Mouse (Mus musculus) CH12.LX (cell line): Measurements from ENCODE around the gene Cldn19. TPM values are rescaled to one million over a fixed set of nuclear protein-coding genes. Genes with fewer than 3 reads are reported as not detected.

Source experiments
- DNase-seq: peaks from one replicate; pipeline ENCODE4 v3.0.0-alpha.2; 2013; ENCODE audit errors: extremely low read depth
- H3K27ac ChIP-seq: 2 replicates; pipeline ENCODE4 v1.5.1; 2012; ENCODE audit warnings: low read depth, mild to moderate bottlenecking, control low read depth, moderate library complexity; ENCODE audit not compliant: insufficient read depth
- H3K27me3 ChIP-seq: replicated peaks from 2 replicates; pipeline ENCODE3; 2012; ENCODE audit warnings: inconsistent platforms
- H3K36me3 ChIP-seq, 2 experiments: replicated peaks in 1 of 2; 2 replicates each; pipeline versions ENCODE3 to v1.6.1; 2012; ENCODE audit warnings: inconsistent platforms in 1 of 2, low read length in 1 of 2, mild to moderate bottlenecking in 1 of 2, mixed read lengths in 1 of 2, moderate library complexity in 1 of 2; ENCODE audit not compliant: control insufficient read depth in 1 of 2, insufficient read depth in 1 of 2
- H3K4me1 ChIP-seq, 2 experiments: 2 replicates each; pipeline ENCODE4 v1.6.1; 2012; ENCODE audit warnings: inconsistent platforms in 1 of 2, moderate library complexity in 1 of 2; ENCODE audit not compliant: insufficient read depth in 2 of 2, control insufficient read depth in 1 of 2
- H3K4me2 ChIP-seq: 2 replicates; pipeline ENCODE4 v1.6.1; 2012; ENCODE audit warnings: low read depth, mild to moderate bottlenecking, control low read depth; ENCODE audit not compliant: poor library complexity, insufficient read depth, severe bottlenecking
- H3K4me3 ChIP-seq, 3 experiments: fragments of 150-350 bp in 1 of 3; sonication (generic) in 1 of 3; replicated peaks in 1 of 3; 2 replicates each; pipeline versions ENCODE3 to v1.5.1; 2011 to 2012; ENCODE audit warnings: low read depth in 2 of 3, low read length in 2 of 3, mild to moderate bottlenecking in 2 of 3, moderate library complexity in 2 of 3, control low read depth in 1 of 3, improper control_type of control experiment in 1 of 3, inconsistent platforms in 1 of 3, mixed read lengths in 1 of 3; ENCODE audit not compliant: poor library complexity in 1 of 3
- H3K79me2 ChIP-seq: replicated peaks from 2 replicates; pipeline ENCODE4 v1.6.1; 2012; ENCODE audit warnings: mild to moderate bottlenecking, moderate library complexity; ENCODE audit not compliant: control insufficient read depth, poor library complexity, insufficient read depth, severe bottlenecking; ENCODE audit errors: extremely low read depth
- H3K9ac ChIP-seq: 2 replicates; pipeline ENCODE4 v1.6.1; 2012; ENCODE audit warnings: low read depth, mild to moderate bottlenecking, control low read depth, moderate library complexity; ENCODE audit not compliant: insufficient read depth
- H3K9me3 ChIP-seq: replicated peaks from 2 replicates; pipeline ENCODE3; 2012; ENCODE audit warnings: low read length, inconsistent platforms, mixed read lengths
- BHLHE40 ChIP-seq: IDR thresholded peaks from 2 replicates; pipeline ENCODE4 v1.6.1; 2011; ENCODE audit warnings: mild to moderate bottlenecking, low read depth, low read length, improper control_type of control experiment
- CHD1 ChIP-seq: IDR thresholded peaks from 2 replicates; pipeline ENCODE4 v1.6.1; 2012; ENCODE audit warnings: low read depth, low read length, improper control_type of control experiment, inconsistent platforms
- CHD2 ChIP-seq: IDR thresholded peaks from 2 replicates; pipeline ENCODE4 v1.6.1; 2011; ENCODE audit warnings: low read length, improper control_type of control experiment
- CTCF ChIP-seq, 2 experiments: IDR thresholded peaks in 1 of 2; conservative IDR thresholded peaks in 1 of 2; 2 replicates each; pipeline ENCODE4 v1.5.1; 2011 to 2012; ENCODE audit warnings: low read depth in 2 of 2, low read length in 2 of 2, improper control_type of control experiment in 1 of 2, inconsistent platforms in 1 of 2, mild to moderate bottlenecking in 1 of 2, moderate library complexity in 1 of 2
- E2F4 ChIP-seq: IDR thresholded peaks from 2 replicates; pipeline ENCODE4 v1.6.1; 2011; ENCODE audit warnings: low read depth, low read length, improper control_type of control experiment; ENCODE audit not compliant: insufficient replicate concordance
- ELF1 ChIP-seq: IDR thresholded peaks from 2 replicates; pipeline ENCODE4 v1.6.1; 2014; ENCODE audit warnings: low read depth, mild to moderate bottlenecking, inconsistent platforms, low read length, improper control_type of control experiment
- EP300 ChIP-seq: IDR thresholded peaks from 2 replicates; pipeline ENCODE4 v1.6.1; 2011; ENCODE audit warnings: low read length, improper control_type of control experiment
- HCFC1 ChIP-seq: IDR thresholded peaks from 2 replicates; pipeline ENCODE4 v1.6.1; 2012; ENCODE audit warnings: low read depth, mild to moderate bottlenecking, inconsistent platforms, low read length, improper control_type of control experiment
- IRF4 ChIP-seq: IDR thresholded peaks from 2 replicates; pipeline ENCODE4 v1.6.1; 2014; ENCODE audit warnings: low read depth, mild to moderate bottlenecking, inconsistent platforms, low read length, improper control_type of control experiment
- JUN ChIP-seq: IDR thresholded peaks from 2 replicates; pipeline ENCODE4 v1.6.1; 2011; ENCODE audit warnings: low read depth, mild to moderate bottlenecking, low read length, improper control_type of control experiment, moderate library complexity; ENCODE audit not compliant: insufficient read depth
- KAT2A ChIP-seq: IDR thresholded peaks from 2 replicates; pipeline ENCODE4 v1.6.1; 2012; ENCODE audit warnings: low read length, improper control_type of control experiment, inconsistent platforms; ENCODE audit not compliant: insufficient replicate concordance
- MAX ChIP-seq: IDR thresholded peaks from 2 replicates; pipeline ENCODE4 v1.6.1; 2011; ENCODE audit warnings: low read length, improper control_type of control experiment
- MAZ ChIP-seq: IDR thresholded peaks from 2 replicates; pipeline ENCODE4 v1.6.1; 2012; ENCODE audit warnings: low read depth, mild to moderate bottlenecking, inconsistent platforms, low read length, improper control_type of control experiment, moderate library complexity
- MEF2A ChIP-seq: IDR thresholded peaks from 2 replicates; pipeline ENCODE4 v1.6.1; 2014; ENCODE audit warnings: low read depth, mild to moderate bottlenecking, inconsistent platforms, low read length, improper control_type of control experiment, borderline replicate concordance
- MXI1 ChIP-seq: IDR thresholded peaks from 2 replicates; pipeline ENCODE4 v1.6.1; 2011; ENCODE audit warnings: mild to moderate bottlenecking, low read depth, low read length, improper control_type of control experiment
- MYC ChIP-seq: IDR thresholded peaks from 2 replicates; pipeline ENCODE4 v1.6.1; 2011; ENCODE audit warnings: low read depth, mild to moderate bottlenecking, improper control_type of control experiment, low read length
- NELFE ChIP-seq: IDR thresholded peaks from 2 replicates; pipeline ENCODE4 v1.6.1; 2011; ENCODE audit warnings: low read depth, low read length, improper control_type of control experiment
- NRF1 ChIP-seq: IDR thresholded peaks from 2 replicates; pipeline ENCODE4 v1.6.1; 2014; ENCODE audit warnings: low read depth, mild to moderate bottlenecking, inconsistent platforms, low read length, improper control_type of control experiment, moderate library complexity
- PAX5 ChIP-seq: IDR thresholded peaks from 2 replicates; pipeline ENCODE4 v1.6.1; 2012; ENCODE audit warnings: low read length, inconsistent platforms, mixed read lengths
- POLR2A ChIP-seq: IDR thresholded peaks from 2 replicates; pipeline ENCODE4 v1.6.1; 2011; ENCODE audit warnings: low read depth, mild to moderate bottlenecking, improper control_type of control experiment, low read length
- POLR2AphosphoS2 ChIP-seq: IDR thresholded peaks from 2 replicates; pipeline ENCODE4 v1.6.1; 2011; ENCODE audit warnings: low read depth, low read length, improper control_type of control experiment
- RAD21 ChIP-seq: IDR thresholded peaks from 2 replicates; pipeline ENCODE4 v1.6.1; 2011; ENCODE audit warnings: low read depth, mild to moderate bottlenecking, low read length, improper control_type of control experiment, moderate library complexity
- SIN3A ChIP-seq: IDR thresholded peaks from 2 replicates; pipeline ENCODE4 v1.6.1; 2012; ENCODE audit warnings: low read length, improper control_type of control experiment, inconsistent platforms
- SMC3 ChIP-seq: IDR thresholded peaks from 2 replicates; pipeline ENCODE4 v1.6.1; 2011; ENCODE audit warnings: low read depth, low read length, improper control_type of control experiment
- TBP ChIP-seq: conservative IDR thresholded peaks from 2 replicates; pipeline ENCODE4 v1.6.1; 2011; ENCODE audit warnings: low read depth, low read length, improper control_type of control experiment
- TCF12 ChIP-seq: IDR thresholded peaks from 2 replicates; pipeline ENCODE4 v1.6.1; 2014; ENCODE audit warnings: low read depth, mild to moderate bottlenecking, inconsistent platforms, low read length, improper control_type of control experiment
- UBTF ChIP-seq: IDR thresholded peaks from 2 replicates; pipeline ENCODE4 v1.6.1; 2012; ENCODE audit warnings: low read depth, mild to moderate bottlenecking, inconsistent platforms, low read length, improper control_type of control experiment, moderate library complexity
- USF1 ChIP-seq: IDR thresholded peaks from 2 replicates; pipeline ENCODE4 v1.6.1; 2014; ENCODE audit warnings: low read depth, mild to moderate bottlenecking, inconsistent platforms, low read length, improper control_type of control experiment
- USF2 ChIP-seq: conservative IDR thresholded peaks from 2 replicates; pipeline ENCODE4 v1.6.1; 2011; ENCODE audit warnings: low read depth, low read length, improper control_type of control experiment
- ZC3H11A ChIP-seq: IDR thresholded peaks from 2 replicates; pipeline ENCODE4 v1.6.1; 2012; ENCODE audit warnings: low read depth, mild to moderate bottlenecking, inconsistent platforms, low read length, improper control_type of control experiment
- ZKSCAN1 ChIP-seq: IDR thresholded peaks from 2 replicates; pipeline ENCODE4 v1.6.1; 2012; ENCODE audit warnings: low read depth, inconsistent platforms, low read length, improper control_type of control experiment, borderline replicate concordance
- ZMIZ1 ChIP-seq: IDR thresholded peaks from 2 replicates; pipeline ENCODE4 v1.6.1; 2012; ENCODE audit warnings: low read depth, mild to moderate bottlenecking, inconsistent platforms, low read length, improper control_type of control experiment
- ZNF384 ChIP-seq: IDR thresholded peaks from 2 replicates; pipeline ENCODE4 v1.6.1; 2012; ENCODE audit warnings: low read depth, low read length, improper control_type of control experiment, inconsistent platforms
- dilution Hi-C: fragments of 300-500 bp; cut with MboI; formaldehyde crosslinking; loops from 2 replicates; pipeline ENCODE4 v1.14.3; 2020; ENCODE audit warnings: low sequenced_read_pairs; ENCODE audit not compliant: extremely low pct_unique_long_range_greater_than_20kb, extremely low pct_ligation_motif_present
- in situ Hi-C: fragments of 300-500 bp; cut with MboI; formaldehyde crosslinking; loops from 3 replicates; pipeline ENCODE4 v1.14.3; 2019; ENCODE audit warnings: low sequenced_read_pairs, low pct_ligation_motif_present, low pct_unique_long_range_greater_than_20kb, mixed read lengths
- polyA plus RNA-seq: library from polyadenylated mRNA; unstranded; fragments of >175 nt; gene quantifications from 2 replicates; pipeline ENCODE4 v1.2.1, GENCODE M21; 2012; ENCODE audit warnings: low read depth; ENCODE audit not compliant: insufficient read length
- total RNA-seq, 2 experiments: library from RNA; depleted of rRNA; stranded (reverse); fragments of 300-350 nt in 1 of 2; fragments of >200 nt in 1 of 2; gene quantifications; 2 replicates each; pipeline ENCODE4 v1.2.3; 2012 to 2014

The Cldn19 gene
- total and polyA plus RNA-seq, 3 experiments: 0.09 TPM; not detected in 2

GRCm38 (mm10) chr4:119226751-119227150 lies 28.5 kb upstream of the Cldn19 start (continued):
- no peak for TF ChIP-seq USF1
- TF ChIP-seq MAZ: no peak
- no peak for TF ChIP-seq HCFC1
- no peak for TF ChIP-seq CTCF (conservative IDR thresholded peaks at IDR 0.05 in 1 of 2, IDR thresholded peaks at IDR 0.05 in 1 of 2; ENCODE audit: low read depth in 2 of 2, low read length in 2 of 2)
- no peak for TF ChIP-seq RAD21
- no peak for TF ChIP-seq POLR2AphosphoS2
- no peak for TF ChIP-seq ZKSCAN1
- TF ChIP-seq E2F4: no peak
- no peak for TF ChIP-seq EP300
- TF ChIP-seq JUN: no peak
- TF ChIP-seq ZC3H11A: no peak
- TF ChIP-seq NELFE: no peak
- TF ChIP-seq USF2: no peak
- TF ChIP-seq IRF4: no peak
- TF ChIP-seq PAX5: no peak

GRCm38 (mm10) chr4:119232410-119233255 lies 22.6 kb upstream of the Cldn19 start, which contains the start of the genes AU022252 and P3h1:
Gene AU022252 (minus strand): TSS chr4:119232712.
Gene P3h1 (plus strand): TSS chr4:119232915.
- peaks cover 8 to 46% of the 10 kb centered on the region in 2 experiments for H3K4me1 ChIP-seq
- no peaks in the 10 kb centered on the region for H3K9me3 ChIP-seq
- peak within 1 kb of the TSS; percentile 54 for H3K4me2 ChIP-seq
- H3K9ac ChIP-seq: peak within 1 kb of the TSS; percentile 52
- no peaks in the 10 kb centered on the region for H3K79me2 ChIP-seq
- H3K27ac ChIP-seq: no peak within 1 kb of the TSS
- dilution Hi-C loops: no loop called here
- no peaks in the 10 kb centered on the region for H3K27me3 ChIP-seq
- DNase-seq: peak; percentile 100
- peaks cover 0 to 33% of the 10 kb centered on the region in 2 experiments for H3K36me3 ChIP-seq
- in situ Hi-C loops: no loop called here
- peak within 1 kb of the TSS; percentile 83 to 92 (median 88) for H3K4me3 ChIP-seq
- TF ChIP-seq ZMIZ1: peak; percentile 69
- peak; percentile 54; the same call in 1 of the 2 replicates for TF ChIP-seq CHD2
- 0 out of 2 replicates have a peak, but pooled peaks have one; percentile 30 for TF ChIP-seq TBP
- TF ChIP-seq NRF1: peak; percentile 83
- TF ChIP-seq CTCF (conservative IDR thresholded peaks at IDR 0.05 in 1 of 2, IDR thresholded peaks at IDR 0.05 in 1 of 2; ENCODE audit: low read depth in 2 of 2, low read length in 2 of 2): no peak
- peak; percentile 96 for TF ChIP-seq POLR2A
- TF ChIP-seq NELFE: peak; percentile 88
- TF ChIP-seq MYC: peak; percentile 46; the same call in 1 of the 2 replicates
- TF ChIP-seq TCF12: peak; percentile 68
- TF ChIP-seq IRF4: peak; percentile 32; the same call in 1 of the 2 replicates
- no peak for TF ChIP-seq USF2
- peak; percentile 65; the same call in 1 of the 2 replicates for TF ChIP-seq MAX
- peak; percentile 57 for TF ChIP-seq HCFC1
- TF ChIP-seq SIN3A: peak; percentile 79
- 0 out of 2 replicates have a peak, but pooled peaks have one; percentile 10 for TF ChIP-seq ELF1
- no peak for TF ChIP-seq CHD1
- TF ChIP-seq MAZ: no peak
- TF ChIP-seq USF1: no peak
- TF ChIP-seq MEF2A: no peak
- TF ChIP-seq POLR2AphosphoS2: peak; percentile 85; the same call in 1 of the 2 replicates
- TF ChIP-seq ZNF384: no peak
- no peak for TF ChIP-seq UBTF
- TF ChIP-seq KAT2A: 0 out of 2 replicates have a peak, but pooled peaks have one; percentile 38
- no peak for TF ChIP-seq SMC3
- peak; percentile 81 for TF ChIP-seq MXI1
- TF ChIP-seq BHLHE40: no peak
